Mouse (Mus musculus): ENCODE measurements around the gene Th. TPM values are rescaled to one million over a fixed set of nuclear protein-coding genes. Genes with fewer than 3 reads are reported as not detected.
A peak's percentile ranks its signal among the peaks of the same experiment; 100 is the strongest.

Th gene
- total RNA-seq, 2 experiments from 2014 or later, result 0.33 to 0.65 TPM

DNA sequence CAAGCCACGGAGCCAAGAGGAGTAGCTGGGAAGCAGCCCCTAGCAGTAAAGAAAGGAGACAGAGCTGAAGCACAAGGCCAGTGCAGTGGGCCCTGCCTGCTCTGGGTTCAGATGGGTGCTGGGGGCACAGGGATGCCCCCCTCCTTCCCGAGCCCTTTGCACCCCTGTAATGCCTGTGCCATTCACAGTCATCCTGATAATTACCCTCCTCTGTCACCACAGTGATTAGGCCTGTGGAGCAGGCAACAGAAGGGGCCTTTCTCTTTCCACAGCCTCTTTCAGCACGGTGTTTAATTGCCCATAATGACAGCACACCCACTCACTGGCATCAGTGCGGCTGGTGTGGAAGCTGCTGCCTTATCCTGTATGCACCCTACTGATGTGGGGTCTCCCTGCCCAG, 28.0 kb downstream of the Th start:
- peak in 1 of 2 experiments; percentile 30 for DNase-seq (ENCODE audit: low spot score in 2 of 2)

DNA sequence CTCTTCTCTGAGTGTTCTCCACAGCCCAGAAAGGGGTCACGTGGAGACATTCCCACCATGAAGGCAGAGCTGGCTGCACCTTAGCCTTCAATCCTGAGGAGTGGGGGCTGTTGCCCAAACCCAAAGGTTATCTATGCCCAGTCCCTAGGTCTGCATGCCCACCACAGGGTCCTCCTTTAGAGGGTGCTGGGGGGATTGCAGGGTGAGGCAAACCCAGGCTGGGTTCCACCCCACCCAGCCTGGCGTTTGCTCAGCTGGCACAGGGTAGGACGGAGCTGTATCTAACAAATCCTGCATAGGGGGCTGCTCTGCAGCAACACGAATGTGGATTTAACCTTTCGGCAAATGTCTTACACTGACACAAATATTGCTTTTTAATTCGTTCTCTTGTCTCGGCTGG, 29.2 kb downstream of the Th start:
- DNase-seq (ENCODE audit: low spot score in 2 of 2), result no peak

DNA sequence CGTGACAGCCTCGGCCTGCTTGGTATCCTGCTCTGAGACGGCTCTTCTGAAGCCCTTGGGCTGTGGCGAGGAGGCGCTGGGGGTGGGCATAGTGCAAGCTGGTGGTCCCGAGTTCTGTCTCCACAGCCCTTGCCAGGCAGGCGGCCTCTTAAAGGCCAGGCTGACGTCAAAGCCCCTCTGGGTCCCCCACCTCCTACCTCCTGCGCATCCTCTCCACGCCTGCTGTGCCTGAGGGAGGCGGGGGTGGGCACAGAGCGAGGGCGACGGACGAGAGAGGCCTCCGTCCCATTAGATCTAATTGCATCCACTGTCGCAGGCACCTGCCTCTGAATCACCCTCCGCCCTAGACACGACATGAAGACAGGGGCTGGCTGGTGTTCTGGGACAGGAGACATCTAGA, 31.1 kb downstream of the Th start:
- DNase-seq (ENCODE audit: low spot score in 2 of 2), result no peak

DNA sequence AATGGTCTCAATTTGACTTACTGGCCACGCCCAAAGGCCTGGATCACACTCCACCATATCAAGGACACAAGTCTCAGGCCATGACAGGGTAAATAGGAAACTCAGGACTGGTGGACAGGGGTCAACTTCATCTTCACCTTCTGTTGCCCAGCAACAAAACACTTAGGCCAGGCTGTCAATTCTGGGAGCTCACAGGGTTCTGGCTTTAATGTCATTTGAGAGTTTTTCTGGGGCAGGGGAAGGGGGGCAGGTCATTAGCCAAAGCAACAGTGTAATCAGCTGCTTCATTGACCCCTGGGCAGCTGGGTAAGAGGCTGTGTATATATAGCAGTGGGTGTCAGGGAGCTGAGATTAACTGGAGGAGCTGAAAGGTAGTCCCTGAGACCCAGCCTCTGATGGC, 33.5 kb downstream of the Th start:
- DNase-seq (ENCODE audit: low spot score in 2 of 2), result no peak

DNA sequence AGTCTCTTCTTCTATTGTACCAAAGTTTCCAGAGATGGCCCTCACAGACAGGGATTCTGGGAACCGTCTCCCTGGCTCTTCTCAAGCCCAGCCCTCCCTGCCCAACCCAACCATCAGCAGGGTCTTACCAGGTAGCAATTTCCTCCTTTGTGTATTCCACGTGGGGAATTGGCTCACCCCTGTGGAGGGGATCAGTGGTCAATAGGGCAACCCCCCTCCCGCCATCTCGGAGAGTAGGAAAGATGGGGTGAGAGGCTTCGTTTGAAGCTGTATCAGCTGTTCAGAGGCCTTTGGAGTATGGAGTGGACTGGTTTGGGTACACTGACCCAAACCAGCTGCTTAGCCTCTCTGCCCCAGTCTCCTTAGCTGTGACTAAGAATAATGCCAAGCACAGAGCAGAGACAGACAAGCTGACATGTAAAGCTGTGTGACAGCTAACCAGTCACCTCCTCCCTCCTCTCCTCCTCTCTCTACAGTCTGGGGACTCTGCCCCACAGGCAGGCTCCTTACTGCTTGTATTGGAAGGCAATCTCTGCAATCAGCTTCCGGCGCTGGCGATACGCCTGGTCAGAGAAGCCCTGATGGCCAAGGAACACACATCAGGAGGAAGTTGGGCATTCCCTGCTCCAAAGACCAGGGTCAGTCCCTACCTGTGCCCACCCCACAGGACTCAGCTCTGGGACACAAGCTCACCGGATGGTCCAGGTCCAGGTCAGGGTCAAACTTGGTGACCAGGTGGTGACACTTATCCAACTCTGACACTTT, 34.8 kb downstream of the Th start:
- no peak for DNase-seq (ENCODE audit: low spot score in 2 of 2)

DNA sequence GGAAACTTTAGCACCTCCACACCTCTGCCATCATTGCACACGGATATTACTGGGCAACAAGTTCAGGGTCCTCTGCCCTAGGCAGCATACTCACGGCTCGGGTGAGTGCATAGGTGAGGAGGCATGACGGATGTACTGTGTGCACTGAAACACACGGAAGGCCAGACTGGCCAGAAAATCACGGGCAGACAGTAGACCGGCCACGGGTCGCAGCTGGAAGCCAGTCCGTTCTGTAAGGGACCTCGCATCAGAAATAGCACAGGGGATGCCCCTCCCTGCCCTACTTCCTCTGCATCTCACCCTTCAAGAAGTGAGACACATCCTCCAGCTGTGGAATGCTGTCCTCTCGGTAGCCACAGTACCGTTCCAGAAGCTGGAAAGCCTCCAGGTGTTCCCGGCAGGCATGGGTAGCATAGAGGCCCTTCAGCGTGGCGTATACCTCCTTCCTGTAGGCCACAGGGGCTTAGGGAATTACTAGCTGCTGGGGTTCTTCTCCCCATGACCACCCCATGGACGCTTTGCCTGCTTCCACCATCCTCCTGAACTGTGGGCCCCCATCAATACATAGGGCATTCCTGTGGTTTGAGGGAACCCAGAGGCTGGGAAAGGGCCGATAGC, 35.6 kb downstream of the Th start:
- DNase-seq (ENCODE audit: low spot score in 2 of 2), result no peak

DNA sequence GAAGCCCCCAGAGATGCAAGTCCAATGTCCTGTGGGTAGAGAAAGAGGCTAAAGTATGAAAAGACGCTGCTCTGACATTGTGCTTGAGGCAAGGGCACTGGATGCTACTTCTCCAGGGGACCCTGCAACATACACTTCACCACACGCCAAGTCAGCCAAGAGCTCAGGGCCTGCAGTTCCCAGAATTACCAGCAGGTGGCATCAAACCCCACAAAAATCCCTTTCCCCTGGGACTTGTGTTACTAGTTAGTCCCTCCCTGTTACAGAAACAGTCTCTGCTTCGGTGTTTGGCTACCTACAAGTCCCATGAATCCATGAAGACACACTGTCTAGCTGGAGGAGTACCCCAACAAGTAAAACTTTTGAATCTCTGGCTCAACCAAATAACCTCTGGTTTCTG, 36.3 kb downstream of the Th start:
- DNase-seq (ENCODE audit: low spot score in 2 of 2), result peak; percentile 83 to 88

DNA sequence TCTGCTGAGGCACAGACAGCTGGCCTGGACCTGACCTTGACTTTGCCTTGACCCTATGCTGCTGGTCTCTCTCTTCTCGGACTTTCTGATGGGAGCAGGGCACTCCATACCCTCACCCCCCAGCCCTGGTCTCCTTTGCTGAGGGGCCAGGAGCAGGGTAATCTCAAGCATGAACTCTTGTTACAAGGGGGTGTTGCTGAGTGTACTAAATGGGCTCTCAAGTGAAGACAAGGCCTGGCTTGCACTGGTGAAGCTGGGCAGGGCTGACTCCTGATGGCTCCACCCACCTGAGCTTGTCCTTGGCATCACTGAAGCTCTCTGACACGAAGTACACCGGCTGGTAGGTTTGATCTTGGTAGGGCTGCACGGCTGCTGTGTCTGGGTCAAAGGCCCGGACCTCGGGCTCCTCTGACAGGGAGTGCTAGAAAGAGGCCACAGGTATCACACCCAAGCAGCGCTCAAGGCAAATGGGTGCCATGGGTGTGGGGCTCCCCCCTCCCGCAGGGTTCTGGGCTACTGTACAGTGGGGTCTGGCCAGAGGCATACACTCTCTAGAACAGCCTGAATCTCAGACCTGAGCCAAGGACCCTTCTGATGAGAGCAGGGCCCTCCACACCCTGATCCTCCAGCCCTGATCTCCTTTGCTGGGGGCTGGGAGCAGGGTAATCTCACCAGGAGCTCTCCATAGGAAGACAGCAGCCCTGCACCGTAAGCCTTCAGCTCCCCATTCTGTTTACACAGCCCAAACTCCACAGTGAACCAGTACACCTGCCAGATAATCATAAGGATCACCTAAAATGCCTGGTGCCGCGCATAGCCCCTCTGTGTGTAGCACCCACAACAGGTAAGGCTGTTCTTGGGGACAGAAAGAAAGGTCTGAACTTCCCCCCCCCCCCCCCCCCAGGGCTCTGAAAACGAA, 36.9 kb downstream of the Th start:
- DNase-seq (ENCODE audit: low spot score in 2 of 2), result no peak

DNA sequence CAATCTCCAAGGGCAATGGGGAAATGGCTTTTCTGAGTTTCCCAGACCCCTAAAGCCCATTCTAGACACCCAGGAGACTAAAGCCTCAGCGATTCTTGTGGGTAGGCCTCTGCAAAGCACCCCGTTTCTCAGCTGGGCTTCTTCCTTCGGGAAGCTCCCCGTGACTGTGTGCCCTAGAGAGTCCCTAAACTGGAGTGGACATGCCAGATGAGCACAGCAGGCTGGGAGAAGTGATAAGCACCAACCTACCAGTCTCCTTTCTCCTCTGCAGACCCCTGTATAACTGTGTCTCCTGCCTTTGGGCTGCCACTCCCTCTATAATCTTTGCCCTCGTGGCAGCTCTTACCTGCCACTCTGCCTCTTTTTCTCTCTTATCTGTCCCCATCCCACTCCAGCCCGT, 37.6 kb downstream of the Th start:
- DNase-seq (ENCODE audit: low spot score in 2 of 2), result no peak

DNA sequence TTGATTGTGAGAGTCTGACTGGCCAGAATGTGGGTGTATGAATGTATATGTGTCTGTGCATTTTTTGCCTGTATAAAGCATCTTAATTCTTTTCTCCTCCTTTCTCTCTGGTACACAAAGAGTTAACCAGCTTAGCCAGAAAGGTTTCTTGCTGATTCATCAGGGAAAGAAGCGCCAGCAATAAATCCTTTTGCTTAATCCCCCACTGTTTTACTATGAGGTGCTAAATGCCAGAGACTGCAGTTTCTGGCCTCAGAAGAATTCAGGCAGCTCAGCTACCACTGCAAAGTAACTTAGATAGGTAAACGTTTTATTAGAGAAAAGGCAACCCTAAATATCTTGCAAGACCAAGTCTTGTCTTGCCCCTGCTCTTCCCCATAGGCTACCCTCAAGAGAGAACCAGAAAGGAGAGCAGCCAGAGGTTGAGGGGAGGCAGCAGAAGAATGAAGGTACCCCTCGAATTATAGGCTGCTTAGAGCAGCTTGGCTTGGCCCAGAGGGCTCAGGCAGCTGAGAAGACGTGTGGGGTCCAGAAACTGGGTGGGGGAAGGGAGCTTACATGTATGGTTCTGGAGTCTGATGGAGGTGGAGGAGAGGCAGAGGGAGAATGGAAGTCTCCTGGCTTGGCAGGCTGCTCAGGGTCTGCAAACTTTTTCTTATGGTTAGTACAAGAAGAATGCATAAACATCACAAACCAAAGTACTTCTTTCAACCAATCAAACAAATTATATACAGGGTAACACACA, 61.3 kb downstream of the Th start:
- no peak for DNase-seq (ENCODE audit: low spot score in 2 of 2)

DNA sequence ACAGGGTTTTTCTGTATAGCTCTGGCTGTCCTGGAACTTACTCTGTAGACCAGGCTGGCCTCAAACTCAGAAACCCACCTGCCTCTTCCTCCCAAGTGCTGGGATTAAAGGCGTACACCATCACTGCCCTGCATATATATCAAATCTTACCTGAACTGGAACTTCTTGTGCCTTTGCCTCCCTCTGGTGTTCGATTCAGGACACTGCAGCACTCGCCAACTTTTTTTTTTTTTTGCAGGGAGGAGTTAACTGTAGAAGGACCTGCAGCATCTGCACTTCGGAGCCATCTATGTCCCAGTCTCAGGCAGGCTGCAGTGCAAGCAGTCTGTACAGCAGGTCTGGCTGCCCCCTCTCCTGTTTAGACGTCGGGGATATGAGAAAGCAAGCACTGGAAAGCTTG, 80.2 kb downstream of the Th start:
- peak; percentile 13 to 16 for DNase-seq (ENCODE audit: low spot score in 2 of 2)

Other genes starting within 250 kb of the Th start
- not detected for gene Ins2, start 187.7 kb downstream of the Th start, total RNA-seq (2021)
- gene Ascl2, start 38.1 kb upstream of the Th start, total RNA-seq (2021), result under 1 TPM in 1 of 2 experiments, not detected in 1; 0.21 TPM
- gene Tspan32, start 73.9 kb upstream of the Th start, total RNA-seq (2021), result under 1 TPM in 1 of 2 experiments, not detected in 1; 0.19 TPM
- gene Cd81, start 121.6 kb upstream of the Th start, total RNA-seq (2021), result 100 to 1,000 TPM; 495 to 503 TPM
- 10 to 100 TPM; 51.8 to 56.9 TPM for gene Tssc4, start 138.1 kb upstream of the Th start, total RNA-seq (2021)
- under 1 TPM; 0.24 to 0.44 TPM for gene Trpm5, start 163.5 kb upstream of the Th start, total RNA-seq (2021)
- gene Kcnq1, start 175.2 kb upstream of the Th start, total RNA-seq (2021), result 1 to 10 TPM; 1.0 to 1.6 TPM